Mouse (Mus musculus) forebrain, embryonic 11.5 days (tissue): ENCODE measurements around the gene Thumpd3. TPM values are rescaled to one million over a fixed set of nuclear protein-coding genes. Genes with fewer than 3 reads are reported as not detected.
A peak's percentile ranks its signal among the peaks of the same experiment; 100 is the strongest.

Experiments
- ATAC-seq: fragments of 200-750 bp; cut with Nextera tagmentation; replicated peaks from 2 replicates; pipeline ENCODE4 v1.8.0; 2017; ENCODE audit warnings: moderate TSS enrichment; ENCODE audit not compliant: low FRiP score
- DNase-seq: peaks from one replicate; pipeline ENCODE4 v3.0.0-alpha.2; 2017; ENCODE audit warnings: low spot score
- H3K27ac ChIP-seq: fragments of 300-500 bp; sonication (generic); 2 replicates; pipeline ENCODE4 v1.5.1; 2014; ENCODE audit warnings: low read depth, low read length
- H3K27me3 ChIP-seq: fragments of 300-500 bp; sonication (generic); 2 replicates; pipeline ENCODE4 v1.6.1; 2014; ENCODE audit warnings: mild to moderate bottlenecking, low read length, mixed read lengths; ENCODE audit not compliant: control insufficient read depth, insufficient read depth
- H3K36me3 ChIP-seq: fragments of 300-500 bp; sonication (generic); 2 replicates; pipeline ENCODE4 v1.6.1; 2014; ENCODE audit warnings: mild to moderate bottlenecking, low read length, moderate library complexity, mixed read lengths; ENCODE audit not compliant: control insufficient read depth, insufficient read depth
- H3K4me1 ChIP-seq: fragments of 300-500 bp; sonication (generic); replicated peaks from 2 replicates; pipeline ENCODE4 v1.6.1; 2014; ENCODE audit warnings: low read length, mixed read lengths; ENCODE audit not compliant: control insufficient read depth, insufficient read depth
- H3K4me2 ChIP-seq: fragments of 300-500 bp; sonication (generic); 2 replicates; pipeline ENCODE4 v1.6.1; 2014; ENCODE audit warnings: low read depth, mild to moderate bottlenecking, low read length, moderate library complexity, mixed read lengths; ENCODE audit not compliant: severe bottlenecking
- H3K4me3 ChIP-seq: fragments of 300-500 bp; sonication (generic); 2 replicates; pipeline ENCODE4 v1.5.1; 2014; ENCODE audit warnings: low read depth, low read length
- H3K9ac ChIP-seq: fragments of 300-500 bp; sonication (generic); 2 replicates; pipeline ENCODE4 v1.6.1; 2014; ENCODE audit warnings: low read length
- H3K9me3 ChIP-seq: fragments of 300-500 bp; sonication (generic); 2 replicates; pipeline ENCODE4 v1.6.1; 2016; ENCODE audit warnings: low read length, mixed read lengths; ENCODE audit not compliant: control insufficient read depth
- WGBS: fragments of 180-500 bp; shearing (Covaris S2); extraction: QIAGEN DNeasy Blood & Tissue Kit; methylation state at CpG from one replicate; pipeline ENCODE4 v1.1.7; 2014; 5-methylcytosine and 5-hydroxymethylcytosine counted together
- polyA plus RNA-seq: library from polyadenylated mRNA; unstranded; fragments of >200 nt; fragmentation: Nextera tagmentation; extraction: Ambion mirVana; gene quantifications from 2 replicates; pipeline ENCODE4 v1.2.1, GENCODE M21; 2014

Thumpd3 gene
- polyA plus RNA-seq, 1 experiment from 2014 or later, result 58.6 TPM

GRCm38 (mm10) chr6:113079492-113079891 is 33.5 kb downstream of the Thumpd3 start:
- H3K4me3 ChIP-seq, result peak overlapping the region; percentile 94
- no peaks in the 10 kb centered on the region for H3K36me3 ChIP-seq
- peak overlapping the region; percentile 58 for H3K27ac ChIP-seq
- H3K4me2 ChIP-seq, result peak overlapping the region; percentile 95
- WGBS, result 1% methylated on average over 3 of the region's 3 CpGs
- peak overlapping the region; percentile 43; the same call in 1 of the 2 replicates for H3K9ac ChIP-seq
- ATAC-seq, result no peak
- H3K4me1 ChIP-seq, result peaks cover 15% of the 10 kb centered on the region
- H3K27me3 ChIP-seq, result no peaks in the 10 kb centered on the region
- no peaks in the 10 kb centered on the region for H3K9me3 ChIP-seq
- peak; percentile 64 for DNase-seq

GRCm38 (mm10) chr6:113082229-113082628 is 36.2 kb downstream of the Thumpd3 start:
- no peak overlapping the region for H3K9ac ChIP-seq
- no peaks in the 10 kb centered on the region for H3K36me3 ChIP-seq
- 10% methylated on average over 6 of the region's 6 CpGs for whole genome bisulfite sequencing
- H3K4me2 ChIP-seq, result peak overlapping the region; percentile 42
- peak; percentile 64 for DNase-seq
- H3K27ac ChIP-seq, result peak overlapping the region; percentile 84
- H3K4me1 ChIP-seq, result peaks cover 10% of the 10 kb centered on the region
- ATAC-seq, result 0 out of 2 replicates have a peak, but pooled peaks have one; percentile 16
- no peaks in the 10 kb centered on the region for H3K9me3 ChIP-seq
- H3K4me3 ChIP-seq, result peak overlapping the region; percentile 3
- no peaks in the 10 kb centered on the region for H3K27me3 ChIP-seq

GRCm38 (mm10) chr6:113084590-113084989 is 38.6 kb downstream of the Thumpd3 start:
- Histone ChIP-seq H3K27me3 (no peaks in the 10 kb centered on the region), H3K4me2 (no peak overlapping the region), H3K4me3 (no peak overlapping the region), H3K27ac (no peak overlapping the region), H3K9me3 (no peaks in the 10 kb centered on the region), H3K36me3 (no peaks in the 10 kb centered on the region), H3K9ac (no peak overlapping the region), H3K4me1 (peaks cover 10% of the 10 kb centered on the region)
- 76% methylated on average over 4 of the region's 4 CpGs for WGBS
- DNase-seq (no peak), ATAC-seq (no peak)

- no peaks in the 10 kb centered on the region for H3K36me3 ChIP-seq
- no peaks in the 10 kb centered on the region for H3K9me3 ChIP-seq
- H3K9ac ChIP-seq, result no peak overlapping the region
- ATAC-seq, result no peak
- H3K4me3 ChIP-seq, result no peak overlapping the region
- H3K4me1 ChIP-seq, result no peaks in the 10 kb centered on the region
- no peak overlapping the region for H3K4me2 ChIP-seq
- no peaks in the 10 kb centered on the region for H3K27me3 ChIP-seq
- WGBS, result 94% methylated on average over 3 of the region's 3 CpGs
- no peak overlapping the region for H3K27ac ChIP-seq
- DNase-seq, result no peak
Measured at GRCm38 (mm10) chr6:113093206-113093605, 47.2 kb downstream of the Thumpd3 start.

- no peaks in the 10 kb centered on the region for H3K27me3 ChIP-seq
- ATAC-seq (no peak), DNase-seq (no peak)
- no peaks in the 10 kb centered on the region for H3K9me3 ChIP-seq
- no peak overlapping the region for H3K9ac ChIP-seq
- H3K27ac ChIP-seq, result no peak overlapping the region
- no peaks in the 10 kb centered on the region for H3K36me3 ChIP-seq
- no peak overlapping the region for H3K4me3 ChIP-seq
- no peak overlapping the region for H3K4me2 ChIP-seq
- 94% methylated on average over 1 of the region's 1 CpGs for WGBS
- no peaks in the 10 kb centered on the region for H3K4me1 ChIP-seq
Measured at GRCm38 (mm10) chr6:113095547-113095946, 49.5 kb downstream of the Thumpd3 start.

- WGBS, result 90% methylated on average over 5 of the region's 5 CpGs
- no peak overlapping the region for H3K9ac ChIP-seq
- no peaks in the 10 kb centered on the region for H3K9me3 ChIP-seq
- ATAC-seq (no peak), DNase-seq (no peak)
- H3K27me3 ChIP-seq, result no peaks in the 10 kb centered on the region
- no peaks in the 10 kb centered on the region for H3K36me3 ChIP-seq
- no peak overlapping the region for H3K27ac ChIP-seq
- no peak overlapping the region for H3K4me3 ChIP-seq
- H3K4me1 ChIP-seq, result no peaks in the 10 kb centered on the region
- H3K4me2 ChIP-seq, result no peak overlapping the region
Measured at GRCm38 (mm10) chr6:113097662-113098061, 51.6 kb downstream of the Thumpd3 start.

- H3K27me3 ChIP-seq, result no peaks in the 10 kb centered on the region
- no peak overlapping the region; the same call in 1 of the 2 replicates for H3K9ac ChIP-seq
- WGBS, result 62% methylated on average over 5 of the region's 5 CpGs
- H3K36me3 ChIP-seq, result no peaks in the 10 kb centered on the region
- H3K4me1 ChIP-seq, result no peaks in the 10 kb centered on the region
- ATAC-seq (0 out of 2 replicates have a peak, but pooled peaks have one; percentile 36), DNase-seq (no peak)
- no peak overlapping the region for H3K4me2 ChIP-seq
- peak overlapping the region; percentile 53 for H3K27ac ChIP-seq
- H3K9me3 ChIP-seq, result no peaks in the 10 kb centered on the region
- H3K4me3 ChIP-seq, result no peak overlapping the region
Measured at GRCm38 (mm10) chr6:113099640-113100289, 53.7 kb downstream of the Thumpd3 start.

GRCm38 (mm10) chr6:113102541-113102940 is 56.5 kb downstream of the Thumpd3 start:
- DNase-seq, result no peak
- no peak for ATAC-seq

GRCm38 (mm10) chr6:113103765-113104164 is 57.7 kb downstream of the Thumpd3 start:
- no peaks in the 10 kb centered on the region for H3K27me3 ChIP-seq
- H3K4me1 ChIP-seq, result no peaks in the 10 kb centered on the region
- DNase-seq (peak; percentile 62), ATAC-seq (0 out of 2 replicates have a peak, but pooled peaks have one; percentile 44)
- no peak overlapping the region for H3K9ac ChIP-seq
- H3K36me3 ChIP-seq, result no peaks in the 10 kb centered on the region; the same call in 1 of the 2 replicates
- no peak overlapping the region for H3K4me2 ChIP-seq
- no peaks in the 10 kb centered on the region for H3K9me3 ChIP-seq
- H3K4me3 ChIP-seq, result no peak overlapping the region
- H3K27ac ChIP-seq, result no peak overlapping the region

More at GRCm38 (mm10) chr6:113102541-113102940, 56.5 kb downstream of the Thumpd3 start:
- H3K27ac ChIP-seq, result no peak overlapping the region
- H3K9ac ChIP-seq, result no peak overlapping the region
- no peak overlapping the region for H3K4me3 ChIP-seq
- WGBS, result 88% methylated on average over 4 of the region's 4 CpGs
- no peaks in the 10 kb centered on the region for H3K27me3 ChIP-seq
- H3K4me2 ChIP-seq, result no peak overlapping the region
- no peaks in the 10 kb centered on the region for H3K36me3 ChIP-seq
- H3K4me1 ChIP-seq, result no peaks in the 10 kb centered on the region
- H3K9me3 ChIP-seq, result no peaks in the 10 kb centered on the region
